Mouse (Mus musculus) myocyte (in vitro differentiated cells): ENCODE results near the gene Fcna. TPM values are rescaled to one million over a fixed set of nuclear protein-coding genes. Genes with fewer than 3 reads are reported as not detected.

Experiments used
- H3K27me3 ChIP-seq: one replicate; pipeline ENCODE4 v1.6.1; 2011; ENCODE audit not compliant: control insufficient read depth, insufficient read depth, insufficient read length
- H3K36me3 ChIP-seq: one replicate; pipeline ENCODE4 v1.6.1; 2011; ENCODE audit not compliant: control insufficient read depth, insufficient read depth
- H3K4me2 ChIP-seq: one replicate; pipeline ENCODE4 v1.6.1; 2011; ENCODE audit warnings: low read depth, control low read depth
- H3K4me3 ChIP-seq: one replicate; pipeline ENCODE4 v1.5.1; 2011; ENCODE audit warnings: mild to moderate bottlenecking, control low read depth, moderate library complexity
- H3K79me2 ChIP-seq: one replicate; pipeline ENCODE4 v1.6.1; 2011; ENCODE audit not compliant: control insufficient read depth, insufficient read depth
- H3ac ChIP-seq: one replicate; pipeline ENCODE4 v1.6.1; 2011; ENCODE audit not compliant: control insufficient read depth, insufficient read length
- CEBPB ChIP-seq: IDR thresholded peaks from 2 replicates; pipeline ENCODE4 v1.6.1; 2011; ENCODE audit warnings: mild to moderate bottlenecking, moderate library complexity; ENCODE audit not compliant: poor library complexity, insufficient read depth, severe bottlenecking
- E2F4 ChIP-seq: IDR thresholded peaks from one replicate; pipeline ENCODE4 v1.6.1; 2011; ENCODE audit warnings: mild to moderate bottlenecking, control low read depth, moderate library complexity; ENCODE audit not compliant: insufficient read depth
- MAX ChIP-seq: IDR thresholded peaks from one replicate; pipeline ENCODE4 v1.6.1; 2011; ENCODE audit warnings: low read depth, mild to moderate bottlenecking, control low read depth
- MYOD1 ChIP-seq, 3 experiments: IDR thresholded peaks; one replicate each; pipeline ENCODE4 v1.6.1; 2011; ENCODE audit warnings: control low read depth in 2 of 3, low read depth in 2 of 3, mild to moderate bottlenecking in 2 of 3, moderate library complexity in 1 of 3; ENCODE audit not compliant: insufficient read length in 2 of 3, control insufficient read depth in 1 of 3
- MYOG ChIP-seq, 3 experiments: IDR thresholded peaks; one replicate each; pipeline ENCODE4 v1.6.1; 2011; ENCODE audit warnings: control low read depth in 2 of 3, low read depth in 2 of 3, mild to moderate bottlenecking in 2 of 3; ENCODE audit not compliant: insufficient read length in 2 of 3, control insufficient read depth in 1 of 3, insufficient read depth in 1 of 3
- POLR2A ChIP-seq: IDR thresholded peaks from one replicate; pipeline ENCODE4 v1.6.1; 2011; ENCODE audit warnings: low read depth, mild to moderate bottlenecking, control low read depth, moderate library complexity; ENCODE audit not compliant: insufficient read length
- POLR2AphosphoS2 ChIP-seq: IDR thresholded peaks from one replicate; pipeline ENCODE4 v1.6.1; 2011; ENCODE audit warnings: low read depth, control low read depth; ENCODE audit not compliant: insufficient read length
- REST ChIP-seq: IDR thresholded peaks from one replicate; pipeline ENCODE4 v1.6.1; 2011; ENCODE audit warnings: mild to moderate bottlenecking, control low read depth, moderate library complexity; ENCODE audit not compliant: insufficient read depth, insufficient read length
- SRF ChIP-seq: IDR thresholded peaks from one replicate; pipeline ENCODE4 v1.6.1; 2011; ENCODE audit warnings: low read depth; ENCODE audit not compliant: control insufficient read depth, insufficient read length
- TCF12 ChIP-seq: IDR thresholded peaks from one replicate; pipeline ENCODE4 v1.6.1; 2011; ENCODE audit warnings: mild to moderate bottlenecking, control low read depth; ENCODE audit not compliant: poor library complexity, insufficient read depth, severe bottlenecking
- TCF3 ChIP-seq: IDR thresholded peaks from one replicate; pipeline ENCODE4 v1.6.1; 2011; ENCODE audit warnings: low read depth, control low read depth; ENCODE audit not compliant: insufficient read length
- USF1 ChIP-seq: IDR thresholded peaks from one replicate; pipeline ENCODE4 v1.6.1; 2011; ENCODE audit warnings: low read depth, mild to moderate bottlenecking, control low read depth, moderate library complexity
- polyA plus RNA-seq: library from polyadenylated mRNA; unstranded; fragments of >200 nt; fragmentation: generic; extraction: Trizol; gene quantifications from one replicate; pipeline ENCODE4 v1.2.1, GENCODE M21; 2012; ENCODE audit warnings: missing spikeins

Gene Fcna
- polyA plus RNA-seq, 1 experiment = 0.10 TPM

DNA sequence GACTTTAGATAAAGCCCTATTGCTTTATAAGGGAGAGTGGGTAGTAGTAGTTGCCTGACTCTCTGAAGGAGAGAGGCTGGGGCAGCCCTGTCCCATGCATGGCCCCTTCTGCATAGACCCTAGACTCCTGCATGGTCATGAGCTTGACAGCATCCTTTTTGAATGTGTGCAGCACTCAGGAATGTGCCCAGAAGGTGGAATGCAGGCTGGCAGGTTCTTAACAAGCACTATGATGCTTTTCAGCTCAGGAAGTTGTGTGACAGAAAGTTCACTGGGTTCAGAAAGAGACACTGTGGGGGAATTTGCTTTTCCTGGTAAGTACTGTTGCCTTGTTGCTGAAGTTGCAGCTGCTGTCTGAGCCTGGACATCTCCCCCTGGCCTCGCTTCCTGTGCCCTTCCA is 26.7 kb upstream of the Fcna start:
- Histone ChIP-seq H3K27me3 (peaks cover 47% of the 10 kb centered on the region), H3K79me2 (no peaks in the 10 kb centered on the region), H3K36me3 (no peaks in the 10 kb centered on the region), H3K4me3 (no peak overlapping the region), H3K4me2 (no peak overlapping the region), H3ac (no peak overlapping the region)
- no peak for TF ChIP-seq TCF3
- TF ChIP-seq MYOG (IDR thresholded peaks at IDR 0.05; ENCODE audit: control insufficient read depth in 1 of 3, insufficient read depth in 1 of 3, insufficient read length in 2 of 3, low read depth in 2 of 3) = no peak
- no peak for TF ChIP-seq TCF12

DNA sequence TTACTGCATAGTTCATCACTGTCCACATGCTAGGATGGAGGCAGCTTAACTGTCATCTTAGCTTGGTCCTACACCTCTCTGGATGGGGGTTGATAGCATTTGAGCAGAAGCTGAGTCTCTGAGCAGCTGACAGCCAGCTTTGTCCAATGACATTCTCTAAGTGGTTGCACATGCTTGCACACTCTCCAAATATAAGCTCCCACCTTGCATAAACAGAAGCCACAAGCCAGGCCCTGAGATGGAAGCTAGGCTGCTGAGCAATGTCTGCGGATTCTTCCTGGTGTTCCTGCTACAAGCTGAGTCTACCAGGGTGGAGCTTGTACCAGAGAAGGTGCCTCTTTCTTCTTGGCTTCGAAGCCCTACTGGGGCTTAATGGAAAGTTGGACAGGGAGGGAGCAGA is 25.1 kb upstream of the Fcna start, which contains the start of gene Lcn8:
Gene Lcn8, plus strand, starts transcription at position 219 of the 400 bp plus-strand sequence.
- TF ChIP-seq E2F4 (no peak), TCF12 (no peak), MAX (no peak)

DNA sequence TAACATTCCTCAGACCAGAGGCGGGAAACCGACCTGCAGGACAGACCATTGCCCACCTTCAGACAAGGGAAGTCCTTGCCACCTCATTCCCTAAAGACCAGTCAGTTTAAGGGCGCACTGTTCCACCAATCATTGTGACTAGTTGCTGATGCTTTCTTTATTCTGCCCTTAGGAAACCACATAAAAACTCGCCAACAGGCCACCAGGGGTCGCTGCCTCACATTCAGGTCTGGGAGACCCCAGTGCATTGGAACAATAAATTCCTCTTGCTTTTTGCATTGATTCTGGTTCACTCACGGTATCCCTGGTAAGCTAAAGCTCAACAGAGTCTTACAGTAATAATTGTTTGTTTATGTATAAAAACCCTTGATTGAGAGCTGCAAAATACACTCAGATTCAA is 12.1 kb upstream of the Fcna start:
- Histone ChIP-seq H3K36me3 (no peaks in the 10 kb centered on the region), H3K4me2 (no peak overlapping the region), H3K79me2 (no peaks in the 10 kb centered on the region), H3ac (no peak overlapping the region), H3K27me3 (peaks cover 41% of the 10 kb centered on the region), H3K4me3 (no peak overlapping the region)
- no peak for TF ChIP-seq MYOG (IDR thresholded peaks at IDR 0.05; ENCODE audit: control insufficient read depth in 1 of 3, insufficient read depth in 1 of 3, insufficient read length in 2 of 3, low read depth in 2 of 3)
- no peak for TF ChIP-seq E2F4
- TF ChIP-seq SRF = no peak
- TF ChIP-seq CEBPB = no peak
- no peak for TF ChIP-seq MYOD1 (IDR thresholded peaks at IDR 0.05; ENCODE audit: control insufficient read depth in 1 of 3, insufficient read length in 2 of 3, low read depth in 2 of 3)
- TF ChIP-seq MAX = no peak
- no peak for TF ChIP-seq POLR2AphosphoS2
- no peak for TF ChIP-seq TCF3
- no peak for TF ChIP-seq REST
- no peak for TF ChIP-seq TCF12
- TF ChIP-seq USF1 = no peak
- no peak for TF ChIP-seq POLR2A

More for the DNA sequence above, 25.1 kb upstream of the Fcna start, which contains the start of gene Lcn8:
- Histone ChIP-seq H3K4me3 (no peak within 1 kb of the TSS), H3K4me2 (no peak within 1 kb of the TSS), H3K36me3 (no peaks in the 10 kb centered on the region), H3ac (no peak within 1 kb of the TSS), H3K79me2 (no peaks in the 10 kb centered on the region), H3K27me3 (peaks cover 52% of the 10 kb centered on the region)

DNA sequence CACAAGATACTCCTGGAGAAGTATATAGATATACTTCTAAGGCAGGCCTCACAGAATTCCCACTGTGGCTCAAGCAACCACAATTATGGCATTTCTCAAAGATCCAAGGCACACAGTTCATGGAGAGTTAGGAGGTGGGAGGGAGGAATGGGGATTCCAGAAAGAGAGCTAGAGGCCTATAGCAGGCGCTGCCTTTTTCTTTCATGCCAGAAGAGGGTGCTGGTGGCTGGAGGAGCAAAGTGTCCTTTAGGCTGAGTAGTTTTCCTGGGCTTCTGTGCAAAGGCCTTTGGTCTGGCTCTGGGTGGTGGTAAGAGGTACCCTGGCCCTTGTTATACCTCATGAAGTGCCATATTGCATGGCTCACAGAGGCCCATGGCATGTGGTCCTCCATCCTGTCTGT is 6.2 kb upstream of the Fcna start:
- TF ChIP-seq SRF (no peak), USF1 (no peak), POLR2A (no peak), TCF3 (no peak), CEBPB (no peak), REST (no peak), MYOG (IDR thresholded peaks at IDR 0.05; ENCODE audit: control insufficient read depth in 1 of 3, insufficient read depth in 1 of 3, insufficient read length in 2 of 3, low read depth in 2 of 3) (no peak)
- Histone ChIP-seq H3K4me3 (no peak overlapping the region), H3K79me2 (no peaks in the 10 kb centered on the region), H3ac (no peak overlapping the region), H3K4me2 (no peak overlapping the region), H3K36me3 (no peaks in the 10 kb centered on the region), H3K27me3 (peaks cover 5% of the 10 kb centered on the region)

DNA sequence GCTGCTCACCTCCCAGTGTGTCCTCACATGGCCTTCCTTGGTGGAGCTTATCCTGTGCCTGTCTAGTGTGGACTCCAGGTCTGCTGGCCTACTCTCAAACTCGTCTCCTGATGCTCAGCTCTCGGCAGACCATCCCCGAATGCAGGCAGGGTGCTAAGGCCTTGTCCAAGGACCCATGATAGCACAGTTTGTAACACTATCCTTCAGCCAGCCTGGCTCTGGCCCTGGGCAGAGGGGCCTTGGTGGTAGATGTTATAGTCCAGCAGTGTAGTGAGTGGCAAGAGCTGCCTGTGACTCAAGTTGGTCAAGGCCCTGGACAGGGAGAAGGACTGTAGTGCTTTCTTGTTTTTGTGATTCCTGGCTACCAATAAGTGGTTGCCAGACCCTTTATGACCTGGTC is 5.8 kb upstream of the Fcna start:
- H3K79me2 ChIP-seq = no peaks in the 10 kb centered on the region
- no peaks in the 10 kb centered on the region for H3K36me3 ChIP-seq
- no peak overlapping the region for H3K4me3 ChIP-seq
- H3K27me3 ChIP-seq = peaks cover 7% of the 10 kb centered on the region
- TF ChIP-seq E2F4 (no peak), MYOG (IDR thresholded peaks at IDR 0.05; ENCODE audit: control insufficient read depth in 1 of 3, insufficient read depth in 1 of 3, insufficient read length in 2 of 3, low read depth in 2 of 3) (no peak)
- H3ac ChIP-seq = no peak overlapping the region
- no peak overlapping the region for H3K4me2 ChIP-seq

DNA sequence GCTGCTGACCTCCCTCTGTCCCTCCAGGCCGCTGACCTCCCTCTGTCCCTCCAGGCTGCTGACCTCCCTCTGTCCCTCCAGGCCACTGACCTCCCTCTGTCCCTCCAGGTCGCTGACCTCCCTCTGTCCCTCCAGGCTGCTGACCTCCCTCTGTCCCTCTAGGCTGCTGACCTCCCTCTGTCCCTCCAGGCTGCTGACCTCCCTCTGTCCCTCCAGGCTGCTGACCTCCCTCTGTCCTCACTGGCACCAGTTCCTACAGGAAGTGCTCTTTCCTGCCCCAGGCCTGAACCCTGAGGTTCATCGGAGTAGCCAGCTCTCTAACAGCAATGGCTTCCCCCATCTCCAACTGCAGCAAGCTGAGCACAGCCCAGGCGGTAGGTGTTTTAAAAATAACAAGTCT is 908 bp upstream of the Fcna start:
- Histone ChIP-seq H3K79me2 (no peaks in the 10 kb centered on the region), H3K36me3 (no peaks in the 10 kb centered on the region), H3K4me3 (no peak overlapping the region), H3K4me2 (no peak overlapping the region), H3ac (no peak overlapping the region), H3K27me3 (peaks cover 41% of the 10 kb centered on the region)
- TF ChIP-seq MAX (no peak), REST (no peak), MYOG (IDR thresholded peaks at IDR 0.05; ENCODE audit: control insufficient read depth in 1 of 3, insufficient read depth in 1 of 3, insufficient read length in 2 of 3, low read depth in 2 of 3) (no peak), POLR2A (no peak), MYOD1 (IDR thresholded peaks at IDR 0.05; ENCODE audit: control insufficient read depth in 1 of 3, insufficient read length in 2 of 3, low read depth in 2 of 3) (no peak), USF1 (no peak), TCF3 (no peak), SRF (no peak), TCF12 (no peak), POLR2AphosphoS2 (no peak), CEBPB (no peak), E2F4 (no peak)
